Mouse (Mus musculus): ENCODE results near the gene Kit.

GRCm38 (mm10) chr5:75607971-75608370, 33.3 kb downstream of the Kit start:
- TF ChIP-seq POLR2A (IDR thresholded peaks at IDR 0.05; ENCODE audit: control insufficient read depth, extremely low read depth, insufficient read depth, low read length, poor library complexity) (no peak), CTCF (IDR thresholded peaks at IDR 0.05; ENCODE audit: borderline replicate concordance, control insufficient read depth, extremely low read depth, insufficient read depth, low read length, poor library complexity) (no peak)

All from thymus, adult 2 months (tissue).